Mouse (Mus musculus): ENCODE measurements at regions not wholly inside any gene's neighbourhood (a gene's known extent, or its start where the extent isn't known, plus 50 kb on each side); places are given as distances from the start of the nearest gene placed in this dataset.

- no peak for TF ChIP-seq ZC3H11A (IDR thresholded peaks at IDR 0.05; ENCODE audit: borderline replicate concordance, low read depth, low read length)
- TF ChIP-seq HCFC1 (IDR thresholded peaks at IDR 0.05; ENCODE audit: borderline replicate concordance, insufficient read depth, low read length) = no peak
- TF ChIP-seq ZNF384 (IDR thresholded peaks at IDR 0.05; ENCODE audit: low read depth, low read length) = no peak
- TF ChIP-seq MAFK (IDR thresholded peaks at IDR 0.05; ENCODE audit: insufficient read depth, low read depth, low read length) = no peak
Observed at GRCm38 (mm10) chr10:27838666-27839065, 219.1 kb upstream of the Lama2 start.
